ENCODE assay signal across 8 mouse cellular contexts in the genomic region with DNA sequence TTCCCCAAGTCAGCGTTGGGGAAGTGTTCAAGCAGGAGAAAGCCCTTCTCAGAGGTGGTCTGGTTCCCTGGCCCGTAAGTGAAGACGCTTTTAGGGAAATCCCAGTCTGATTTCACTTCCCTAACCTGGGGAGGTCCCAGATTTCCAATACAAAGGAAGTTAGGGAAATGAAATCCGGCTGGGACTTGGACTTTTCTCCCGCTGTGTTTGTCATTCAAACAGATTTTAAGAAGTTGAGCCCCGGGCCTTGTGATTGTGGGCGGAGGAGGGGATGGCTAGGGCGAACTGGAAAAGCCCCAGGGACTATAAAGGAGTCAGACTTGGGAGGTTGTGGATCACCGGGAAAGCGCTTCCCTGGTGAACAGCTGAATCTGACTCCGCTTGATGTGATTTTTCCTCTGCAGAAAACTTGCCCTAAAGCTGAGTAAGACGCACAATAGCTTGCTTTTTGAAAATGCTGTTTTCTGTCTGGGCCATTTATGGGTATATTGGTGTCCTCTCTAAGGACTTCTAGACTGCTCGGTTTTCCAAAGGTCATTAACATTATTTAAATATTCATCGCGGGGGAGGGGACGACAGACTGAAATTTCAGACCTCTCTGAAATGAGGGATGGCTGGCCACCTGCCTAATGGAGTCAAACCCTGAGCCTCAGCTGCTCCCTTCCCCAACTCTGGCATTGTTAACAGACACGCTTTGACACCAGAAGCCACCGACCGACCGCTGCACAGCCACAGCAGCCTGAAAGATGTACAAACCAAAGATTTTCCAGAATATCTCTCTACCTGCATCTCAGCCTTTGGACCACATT.
DNase-seq lines count a peak whose midpoint lies in the region; ATAC-seq and TF ChIP-seq lines count a peak whose summit lies in the region.

No protein-coding gene starts in this region.

- TF ChIP-seq CTCF in CH12.LX (conservative IDR thresholded peaks at IDR 0.05 in 1 of 2, IDR thresholded peaks at IDR 0.05 in 1 of 2; ENCODE audit: low read depth in 2 of 2, low read length in 2 of 2) = no peak

- H3K27ac ChIP-seq in CH12.LX (ENCODE audit: insufficient read depth, low read depth) = no peak overlapping the region
- H3K27ac ChIP-seq in forebrain, embryonic 10.5 days = peak overlapping the region; percentile 1
- H3K27ac ChIP-seq in limb, embryonic 15.5 days = no peak overlapping the region

- no peaks in the 10 kb centered on the region for H3K27me3 ChIP-seq in CH12.LX (replicated peaks)
- H3K27me3 ChIP-seq in forebrain, embryonic 10.5 days (ENCODE audit: poor library complexity, severe bottlenecking) = peaks cover 51% of the 10 kb centered on the region
- peaks cover 13% of the 10 kb centered on the region for H3K27me3 ChIP-seq in limb, embryonic 15.5 days

- ATAC-seq in limb, embryonic 15.5 days (ENCODE audit: insufficient number of reproducible peaks, low FRiP score, low TSS enrichment, low read depth) = no peak
- ATAC-seq in erythroblast, adult 5-6 weeks (replicated peaks; ENCODE audit: low FRiP score, poor library complexity, severe bottlenecking) = no peak

- peak; percentile 49; the same call in 1 of the 2 replicates for TF ChIP-seq EP300 in CH12.LX (IDR thresholded peaks at IDR 0.05; ENCODE audit: low read length)

- H3K4me3 ChIP-seq in CH12.LX (replicated peaks in 1 of 3; ENCODE audit: low read depth in 2 of 3, low read length in 2 of 3, poor library complexity in 1 of 3) = no peak overlapping the region
- peak overlapping the region; percentile 31; the same call in 1 of the 2 replicates for H3K4me3 ChIP-seq in forebrain, embryonic 10.5 days
- H3K4me3 ChIP-seq in limb, embryonic 15.5 days = no peak overlapping the region

- H3K9ac ChIP-seq in CH12.LX (ENCODE audit: insufficient read depth, low read depth) = no peak overlapping the region
- H3K9ac ChIP-seq in limb, embryonic 15.5 days = no peak overlapping the region

- TF ChIP-seq POLR2A in CH12.LX (IDR thresholded peaks at IDR 0.05; ENCODE audit: low read depth, low read length) = no peak

- no peaks in the 10 kb centered on the region for H3K9me3 ChIP-seq in CH12.LX (replicated peaks; ENCODE audit: low read length)
- no peaks in the 10 kb centered on the region for H3K9me3 ChIP-seq in forebrain, embryonic 10.5 days
- no peaks in the 10 kb centered on the region for H3K9me3 ChIP-seq in limb, embryonic 15.5 days

- H3K79me2 ChIP-seq in CH12.LX (replicated peaks; ENCODE audit: control insufficient read depth, extremely low read depth, insufficient read depth, poor library complexity, severe bottlenecking) = no peaks in the 10 kb centered on the region

- dilution Hi-C loops in CH12.LX (cut with MboI; ENCODE audit: extremely low pct_ligation_motif_present, extremely low pct_unique_long_range_greater_than_20kb, low sequenced_read_pairs) = no loop called here

- peak; percentile 26 to 36 for DNase-seq in cerebellum, postnatal 14 days
- DNase-seq in cerebellum, adult 8-10 months = no peak
- DNase-seq in CH12.LX (ENCODE audit: extremely low read depth) = peak; percentile 27
- DNase-seq in forebrain, embryonic 10.5 days (ENCODE audit: extremely low spot score, low spot score) = peak; percentile 34
- DNase-seq in layer of hippocampus, postnatal 14 days (ENCODE audit: low spot score in 2 of 2) = no peak
- DNase-seq in left cerebral cortex, adult 11 months (ENCODE audit: low spot score) = no peak

- H3K36me3 ChIP-seq in CH12.LX (replicated peaks in 1 of 2; ENCODE audit: control insufficient read depth in 1 of 2, insufficient read depth in 1 of 2, low read length in 1 of 2) = no peaks in the 10 kb centered on the region
- H3K36me3 ChIP-seq in forebrain, embryonic 10.5 days (replicated peaks) = no peaks in the 10 kb centered on the region
- H3K36me3 ChIP-seq in limb, embryonic 15.5 days = no peaks in the 10 kb centered on the region

- TF ChIP-seq RAD21 in CH12.LX (IDR thresholded peaks at IDR 0.05; ENCODE audit: low read depth, low read length) = no peak

- H3K4me1 ChIP-seq in CH12.LX (ENCODE audit: control insufficient read depth in 1 of 2, insufficient read depth in 2 of 2) = peaks cover 4 to 16% of the 10 kb centered on the region in 2 experiments
- H3K4me1 ChIP-seq in forebrain, embryonic 10.5 days = peaks cover 34% of the 10 kb centered on the region
- H3K4me1 ChIP-seq in limb, embryonic 15.5 days = peaks cover 28% of the 10 kb centered on the region

- in situ Hi-C loops in CH12.LX (cut with MboI; ENCODE audit: low pct_ligation_motif_present, low pct_unique_long_range_greater_than_20kb, low sequenced_read_pairs) = no loop called here

- WGBS in forebrain, embryonic 10.5 days = under 1% methylated on average over 20 of the region's 20 CpGs
- 8% methylated on average over 20 of the region's 20 CpGs for WGBS in limb, embryonic 15.5 days

- 0 out of 2 replicates have a peak overlapping the region, but pooled peaks have one; percentile 12 for H3K4me2 ChIP-seq in CH12.LX (ENCODE audit: insufficient read depth, low read depth, poor library complexity, severe bottlenecking)
- peak overlapping the region; percentile 17; the same call in 1 of the 2 replicates for H3K4me2 ChIP-seq in limb, embryonic 15.5 days

TF ChIP-seq in CH12.LX, 34 proteins besides CTCF, POLR2A, EP300 and RAD21:
- TF ChIP-seq IRF4 (IDR thresholded peaks at IDR 0.05; ENCODE audit: low read depth, low read length) (peak; percentile 73), ETS1 (conservative IDR thresholded peaks at IDR 0.05; ENCODE audit: low read depth, low read length) (peak; percentile 35; the same call in 1 of the 2 replicates), MAX (IDR thresholded peaks at IDR 0.05; ENCODE audit: low read length) (no peak)

Comparison
In these comparisons a context has a peak if more than half of its experiments do, and no peak if none do; other contexts are left out.
1. DNase-seq: peak in cerebellum, postnatal 14 days (2 of 2), CH12.LX (single experiment) and forebrain, embryonic 10.5 days (single experiment); none in cerebellum, adult 8-10 months (single experiment), layer of hippocampus, postnatal 14 days (0 of 2) and left cerebral cortex, adult 11 months (single experiment).